Mouse (Mus musculus) testis, postnatal 14 days (tissue): ENCODE measurements at regions not wholly inside any gene's neighbourhood (a gene's known extent, or its start where the extent isn't known, plus 50 kb on each side); places are given as distances from the start of the nearest gene placed in this dataset.
"Not testable (repeated sequence)": the region's sequence is repeated elsewhere in the genome, so short reads cannot be mapped to it uniquely, and the experiment has no call there.

ENCODE experiments used
- DNase-seq: peaks from one replicate; pipeline ENCODE4 v3.0.0; 2021; ENCODE audit warnings: low spot score

GRCm38 (mm10) chr5:17208554-17209283 lies 164.3 kb upstream of the Speer4f2 start:
- no peak for DNase-seq

- no peak for DNase-seq
Observed at GRCm38 (mm10) chr5:17210723-17211245, 162.2 kb upstream of the Speer4f2 start.

DNA sequence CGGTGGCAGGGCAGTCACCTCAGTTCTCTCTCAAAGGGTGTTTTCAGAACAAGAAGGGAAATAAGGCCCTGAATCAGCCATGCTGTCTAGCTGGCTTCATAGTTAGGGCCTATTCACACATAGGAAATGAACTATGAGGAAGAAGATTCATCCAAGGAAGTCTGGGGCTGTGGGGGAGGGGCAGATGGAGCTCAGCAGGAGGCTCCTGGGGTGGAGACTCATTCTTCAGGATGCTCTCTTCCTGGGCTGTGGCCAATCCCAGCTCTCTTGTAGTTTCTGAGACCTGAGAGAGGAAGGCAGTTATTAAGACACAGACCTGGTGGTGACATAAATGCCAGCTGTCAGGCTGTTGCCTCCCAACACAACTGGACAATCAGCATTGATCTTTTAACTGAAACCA lies 149.4 kb upstream of the Speer4f2 start:
- not testable (repeated sequence) for DNase-seq

DNA sequence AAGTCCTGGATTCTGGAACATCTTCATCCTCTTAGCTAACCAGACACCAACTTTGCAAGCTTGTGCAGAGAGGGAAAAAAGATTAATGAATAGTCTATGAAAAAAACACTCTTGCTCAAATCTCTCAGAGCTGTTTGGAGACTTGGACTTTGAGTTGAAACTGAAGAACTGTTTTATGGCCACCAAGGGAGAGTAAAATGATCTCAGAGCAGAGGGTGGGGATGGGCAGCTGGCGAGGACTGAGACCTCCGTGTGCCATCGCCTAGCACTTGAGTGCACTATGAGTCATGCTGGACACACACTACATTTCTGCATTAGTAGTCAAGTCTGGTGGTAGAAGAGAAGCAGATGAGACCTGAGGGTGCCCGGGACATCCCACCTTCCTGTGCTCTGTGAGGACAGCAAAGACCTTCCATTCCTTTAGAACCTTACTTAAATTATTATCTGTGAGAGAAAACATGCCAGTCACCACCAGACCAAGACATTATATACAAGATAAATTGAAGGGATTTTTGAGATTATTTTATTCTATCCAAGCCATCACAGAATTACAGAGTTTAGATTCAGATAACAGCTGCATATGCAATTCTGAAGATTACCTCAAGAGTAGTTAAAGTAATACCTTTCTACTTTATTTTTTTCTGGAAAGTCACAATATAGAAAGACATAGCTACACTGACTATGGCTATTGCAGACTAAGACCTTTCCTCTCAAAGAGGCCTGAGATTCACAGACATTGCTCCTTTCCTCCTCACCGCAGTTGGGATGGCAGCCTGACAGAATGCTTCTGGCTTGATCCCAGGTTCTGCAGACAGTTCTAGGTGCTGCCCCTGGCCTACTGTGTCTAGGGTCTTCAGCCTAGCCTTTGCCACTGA lies 125.0 kb upstream of the Speer4f2 start:
- DNase-seq = no peak

GRCm38 (mm10) chr5:17260541-17261325 lies 112.2 kb upstream of the Speer4f2 start:
- no peak for DNase-seq

GRCm38 (mm10) chr5:17262126-17262525 lies 110.9 kb upstream of the Speer4f2 start:
- no peak for DNase-seq

GRCm38 (mm10) chr5:17271153-17271552 lies 101.8 kb upstream of the Speer4f2 start:
- DNase-seq = no peak

DNA sequence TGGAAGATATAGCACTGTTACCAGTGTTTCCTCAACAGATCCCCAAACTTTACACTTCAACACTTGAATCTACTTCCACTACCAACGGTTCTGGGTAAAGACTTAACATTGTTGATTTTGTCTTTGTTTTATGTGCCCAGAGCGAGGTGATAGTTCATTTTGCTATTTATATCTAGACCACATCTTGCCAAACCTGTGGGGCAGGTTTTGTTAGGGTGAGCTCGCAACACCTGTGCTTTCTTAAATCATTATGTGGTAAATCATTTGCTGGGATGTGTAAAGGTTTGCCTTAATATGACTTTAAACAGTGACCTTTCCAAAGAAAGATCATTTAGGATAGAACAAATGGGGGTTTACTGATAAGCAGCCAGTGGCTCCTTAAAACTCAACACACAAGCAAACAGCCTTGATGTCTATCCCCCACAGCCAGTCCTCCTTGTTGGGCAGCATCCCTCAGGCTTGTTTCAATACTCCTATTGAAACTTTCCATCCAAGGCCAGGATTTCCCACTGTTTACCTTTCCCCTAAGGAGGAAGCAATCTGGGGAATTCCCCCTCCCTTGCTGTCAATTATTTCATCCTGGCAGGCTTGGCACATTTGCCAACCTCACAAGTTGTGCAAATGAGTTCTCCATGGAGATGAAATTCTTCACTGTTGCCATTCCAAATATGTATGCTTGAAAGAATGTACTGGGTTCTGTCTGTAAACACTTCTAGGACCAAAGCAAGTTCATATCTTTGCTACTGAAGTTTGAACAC lies 101.1 kb upstream of the Speer4f2 start:
- DNase-seq = no peak

DNA sequence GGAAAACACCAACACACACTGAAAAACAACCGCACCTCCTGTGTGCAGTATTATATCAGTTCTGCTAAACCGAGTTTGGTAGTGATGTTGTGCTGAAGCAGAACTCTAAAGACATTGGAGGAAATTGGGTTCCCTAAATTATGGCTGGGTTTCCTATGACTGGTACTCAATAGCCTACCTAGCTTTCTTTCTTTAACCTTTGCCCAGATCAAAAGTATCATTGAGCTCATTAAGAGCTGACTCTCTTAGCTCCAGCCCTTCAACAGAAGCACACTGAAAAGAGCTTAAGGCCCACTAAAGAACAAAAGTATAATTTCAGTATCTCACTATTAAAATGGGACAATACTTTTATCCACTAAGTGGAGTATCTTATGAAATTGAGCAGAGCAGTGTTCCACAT lies 97.6 kb upstream of the Speer4f2 start:
- no peak for DNase-seq

DNA sequence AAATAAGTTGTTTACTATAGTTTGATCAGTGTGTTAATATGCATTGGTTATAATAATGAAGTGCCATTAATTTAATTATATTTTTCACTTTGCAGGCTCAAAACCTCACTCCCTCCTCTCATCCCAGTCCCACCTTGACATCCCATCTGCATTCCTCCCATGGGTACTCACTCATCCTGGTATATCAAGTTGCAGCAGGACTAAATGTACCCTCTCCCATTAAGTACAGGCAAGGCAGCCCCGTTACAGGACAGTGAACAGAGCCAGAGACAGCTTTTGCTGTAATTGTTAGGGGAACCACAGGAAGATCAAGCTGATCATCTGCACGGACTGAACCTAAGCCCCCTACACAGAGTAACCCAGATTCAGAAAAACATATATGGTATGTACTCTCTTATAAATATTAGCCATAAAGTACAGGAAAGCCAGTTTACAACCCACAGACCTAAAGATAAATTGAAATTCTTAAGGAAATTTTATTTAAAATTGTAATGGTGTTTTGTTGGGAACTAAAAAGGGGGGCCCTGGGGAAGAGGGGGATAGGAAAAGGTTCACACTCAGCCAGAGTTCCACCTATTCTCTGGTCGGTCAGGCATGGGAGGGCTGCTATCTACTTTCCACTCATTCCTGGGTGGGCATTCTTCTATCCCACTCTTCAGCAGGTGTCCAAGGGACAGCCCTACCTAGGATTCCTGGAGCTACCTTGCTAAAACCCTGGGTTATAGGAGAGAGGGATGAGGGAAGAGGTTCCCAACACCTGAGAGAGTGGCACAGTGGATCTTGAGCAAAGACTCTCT lies 96.0 kb upstream of the Speer4f2 start:
- DNase-seq = no peak

DNA sequence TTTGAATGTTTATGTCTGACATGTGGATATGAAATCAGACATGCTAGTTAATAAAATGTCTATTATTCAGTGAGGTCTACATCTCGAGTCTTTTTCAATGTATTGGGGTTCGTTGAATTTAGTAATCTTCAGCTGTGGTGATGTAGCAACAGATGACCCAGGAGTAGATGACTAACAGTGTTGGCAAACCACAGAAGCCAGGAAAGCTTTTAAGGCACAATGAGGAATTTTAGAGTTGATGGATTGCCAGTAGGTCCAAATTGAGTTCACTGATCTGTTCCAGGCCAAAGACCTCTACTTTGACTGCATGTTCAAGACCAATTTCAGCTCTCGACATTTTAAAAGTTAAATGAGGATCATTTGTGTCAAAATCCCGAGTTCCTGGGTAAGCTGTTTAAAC lies 92.8 kb upstream of the Speer4f2 start:
- DNase-seq = no peak

GRCm38 (mm10) chr5:17280951-17281350 lies 92.0 kb upstream of the Speer4f2 start:
- DNase-seq = no peak

GRCm38 (mm10) chr5:17289028-17289427 lies 84.0 kb upstream of the Speer4f2 start:
- no peak for DNase-seq

DNA sequence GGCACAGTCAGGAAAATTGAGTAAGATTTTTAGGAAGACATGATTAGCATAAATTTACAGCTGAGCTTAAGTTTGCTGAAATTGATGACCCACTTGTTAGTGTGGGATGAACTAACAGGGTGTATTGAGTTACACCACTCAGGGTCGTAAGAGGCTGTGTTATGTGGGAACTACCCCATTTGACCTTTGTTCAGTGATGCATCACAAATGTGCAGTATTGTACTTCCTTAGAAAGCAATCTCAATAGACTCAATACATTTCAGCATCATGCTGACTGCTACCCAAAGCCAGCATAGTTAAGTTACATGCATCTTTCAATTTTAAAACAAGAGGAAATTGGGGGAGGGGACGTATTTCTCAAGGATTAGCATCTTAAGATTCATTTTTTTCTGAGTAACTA lies 80.4 kb upstream of the Speer4f2 start:
- DNase-seq = no peak

GRCm38 (mm10) chr5:17296571-17297035 lies 76.4 kb upstream of the Speer4f2 start:
- DNase-seq = no peak

GRCm38 (mm10) chr5:17299846-17300245 lies 73.1 kb upstream of the Speer4f2 start:
- no peak for DNase-seq

GRCm38 (mm10) chr5:17321501-17321900 lies 51.5 kb upstream of the Speer4f2 start:
- DNase-seq = no peak
